Mouse (Mus musculus): ENCODE measurements at regions not wholly inside any gene's neighbourhood (a gene's known extent, or its start where the extent isn't known, plus 50 kb on each side); places are given as distances from the start of the nearest gene placed in this dataset.

DNA sequence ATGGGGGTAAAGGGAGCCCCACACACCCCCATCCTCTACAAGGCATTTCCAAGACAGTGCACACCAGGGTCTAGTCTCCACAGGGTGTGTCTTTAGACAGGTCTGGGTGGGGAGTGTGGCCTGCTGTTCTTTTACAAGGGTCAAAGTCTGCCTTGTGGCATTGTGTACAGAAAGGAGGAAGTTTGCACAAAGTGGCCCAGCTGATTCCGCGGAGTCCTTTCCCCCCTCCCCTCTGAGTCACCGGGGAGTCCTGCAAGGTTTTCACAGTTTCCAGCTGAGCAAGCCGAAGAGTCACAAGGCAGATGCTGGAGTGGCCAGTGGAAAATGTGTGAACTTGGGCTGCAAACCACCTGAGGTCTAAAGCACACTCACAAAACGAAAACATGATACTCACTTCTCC lies 65.4 kb downstream of the Dyrk2 start:
- no peak for TF ChIP-seq CTCF (IDR thresholded peaks at IDR 0.05; ENCODE audit: borderline replicate concordance, control insufficient read depth, extremely low read depth, insufficient read depth, low read length, poor library complexity)
- TF ChIP-seq POLR2A (IDR thresholded peaks at IDR 0.05; ENCODE audit: control insufficient read depth, extremely low read depth, insufficient read depth, low read length, poor library complexity): no peak
